Mouse (Mus musculus) embryonic facial prominence, embryonic 10.5 days (tissue): ENCODE results near the gene Gm45521. TPM values are rescaled to one million over a fixed set of nuclear protein-coding genes. Genes with fewer than 3 reads are reported as not detected.
A peak's percentile ranks its signal among the peaks of the same experiment; 100 is the strongest.

Source experiments
- DNase-seq: peaks from one replicate; pipeline ENCODE4 v3.0.0-alpha.2; 2017; ENCODE audit warnings: low spot score
- H3K27ac ChIP-seq: fragments of 300-500 bp; sonication (generic); replicated peaks from 2 replicates; pipeline ENCODE4 v1.5.1; 2016; ENCODE audit warnings: mild to moderate bottlenecking
- H3K27me3 ChIP-seq: fragments of 300-500 bp; sonication (generic); replicated peaks from 2 replicates; pipeline ENCODE4 v1.6.1; 2016; ENCODE audit warnings: low read depth, mild to moderate bottlenecking; ENCODE audit not compliant: poor library complexity, severe bottlenecking
- H3K36me3 ChIP-seq: fragments of 300-500 bp; sonication (generic); replicated peaks from 2 replicates; pipeline ENCODE4 v1.6.1; 2016; ENCODE audit warnings: mild to moderate bottlenecking, moderate library complexity
- H3K4me1 ChIP-seq: fragments of 300-500 bp; sonication (generic); 2 replicates; pipeline ENCODE4 v1.6.1; 2016
- H3K4me3 ChIP-seq: fragments of 300-500 bp; sonication (generic); 2 replicates; pipeline ENCODE4 v1.5.1; 2016; ENCODE audit warnings: mild to moderate bottlenecking, moderate library complexity
- H3K9me3 ChIP-seq: fragments of 300-500 bp; sonication (generic); 2 replicates; pipeline ENCODE4 v1.6.1; 2016; ENCODE audit warnings: mild to moderate bottlenecking
- WGBS: fragments of 180-500 bp; shearing (Covaris S2); methylation state at CpG from one replicate; pipeline ENCODE4 v1.1.7; 2016; 5-methylcytosine and 5-hydroxymethylcytosine counted together
- polyA plus RNA-seq: library from polyadenylated mRNA; unstranded; fragments of >200 nt; fragmentation: Nextera tagmentation; extraction: Ambion mirVana; gene quantifications from 2 replicates; pipeline ENCODE4 v1.2.1, GENCODE M21; 2016

Gene Gm45521
- polyA plus RNA-seq, 1 experiment from 2014 or later: not detected

DNA sequence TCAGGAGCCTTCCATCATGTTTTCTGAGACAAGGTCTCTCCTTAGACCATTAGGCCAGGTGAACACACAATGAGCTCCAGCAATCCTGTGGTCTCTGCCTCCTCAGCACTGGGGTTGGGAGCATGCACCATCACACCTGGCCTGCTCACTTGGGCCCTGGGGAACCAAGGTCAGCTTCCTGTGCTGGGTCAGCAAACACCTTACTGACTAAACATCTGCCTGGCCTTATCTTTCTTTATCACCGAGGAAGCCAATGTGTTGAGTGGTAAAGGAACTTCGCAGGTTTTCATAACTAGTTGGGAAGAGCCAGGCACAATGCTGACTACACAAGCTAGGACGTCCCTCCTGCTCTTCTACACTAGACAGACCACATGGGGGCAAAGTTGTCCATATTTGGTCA is 32.9 kb downstream of the Gm45521 start:
- Histone ChIP-seq H3K4me1 (0 out of 2 replicates have a peak, but pooled peaks cover 4% of the 10 kb centered on the region), H3K27me3 (no peaks in the 10 kb centered on the region), H3K9me3 (no peaks in the 10 kb centered on the region), H3K4me3 (no peak overlapping the region), H3K36me3 (no peaks in the 10 kb centered on the region), H3K27ac (no peak overlapping the region)
- no peak for DNase-seq
- 84% methylated on average over 3 of the region's 3 CpGs for WGBS

DNA sequence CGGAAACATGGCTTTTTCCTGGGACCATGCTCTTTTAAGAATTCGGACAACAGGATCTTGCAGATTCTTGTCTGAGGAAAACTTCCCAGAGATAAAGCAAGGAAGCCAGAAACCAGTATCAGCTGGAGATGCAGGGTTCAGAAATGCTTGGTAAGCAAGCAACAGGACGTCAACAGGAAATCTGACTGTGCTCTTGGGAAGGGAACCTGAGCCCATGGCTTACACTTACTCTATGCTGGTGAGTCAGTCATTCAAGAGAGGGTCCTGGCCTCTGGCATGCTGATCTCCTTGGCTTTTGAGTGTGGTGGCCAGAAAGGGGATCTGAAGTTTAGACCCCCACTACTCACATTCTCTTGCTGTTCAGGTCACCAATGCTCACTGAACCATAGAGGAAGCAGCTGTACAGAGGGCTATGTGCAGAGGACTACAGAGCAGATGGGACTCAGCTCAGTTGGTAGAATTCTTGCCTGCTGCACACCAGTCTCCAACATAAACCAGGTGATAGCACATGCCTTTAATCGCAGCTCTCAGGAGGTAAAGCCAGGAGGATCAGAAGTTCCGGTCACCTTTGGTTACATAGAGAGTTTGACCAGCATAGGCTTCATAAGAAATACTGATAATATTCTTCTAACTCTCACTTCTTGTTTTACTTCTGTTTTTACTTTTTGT is 34.2 kb downstream of the Gm45521 start:
- Histone ChIP-seq H3K27ac (no peak overlapping the region), H3K27me3 (no peaks in the 10 kb centered on the region), H3K36me3 (no peaks in the 10 kb centered on the region), H3K4me3 (no peak overlapping the region), H3K4me1 (0 out of 2 replicates have a peak, but pooled peaks cover 4% of the 10 kb centered on the region), H3K9me3 (no peaks in the 10 kb centered on the region)
- 77% methylated on average over 5 of the region's 5 CpGs for WGBS
- no peak for DNase-seq

DNA sequence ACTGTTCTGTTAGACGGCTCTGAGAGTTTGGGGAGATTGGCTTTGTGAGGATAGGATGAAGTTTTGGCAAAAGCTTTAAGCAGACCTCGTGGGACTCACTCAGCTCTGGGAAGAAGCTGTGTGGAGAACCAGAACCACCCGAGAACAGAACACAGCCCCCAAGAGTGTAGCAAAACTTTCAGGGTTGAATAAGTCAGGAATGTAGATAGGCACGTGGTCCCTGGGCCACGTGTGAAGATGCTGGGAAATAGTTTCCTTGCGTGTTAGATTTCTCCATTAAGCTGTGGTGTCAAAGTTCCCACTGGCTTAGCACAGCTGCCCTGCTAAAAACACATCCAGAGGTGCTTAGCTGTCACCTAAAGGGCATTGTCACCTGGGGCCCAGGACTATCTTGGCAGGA is 35.1 kb downstream of the Gm45521 start:
- H3K27me3 ChIP-seq: no peaks in the 10 kb centered on the region
- no peak overlapping the region for H3K4me3 ChIP-seq
- 0 out of 2 replicates have a peak, but pooled peaks cover 4% of the 10 kb centered on the region for H3K4me1 ChIP-seq
- H3K9me3 ChIP-seq: no peaks in the 10 kb centered on the region
- H3K27ac ChIP-seq: no peak overlapping the region
- no peaks in the 10 kb centered on the region for H3K36me3 ChIP-seq
- WGBS: 80% methylated on average over 6 of the region's 6 CpGs
- DNase-seq: no peak

DNA sequence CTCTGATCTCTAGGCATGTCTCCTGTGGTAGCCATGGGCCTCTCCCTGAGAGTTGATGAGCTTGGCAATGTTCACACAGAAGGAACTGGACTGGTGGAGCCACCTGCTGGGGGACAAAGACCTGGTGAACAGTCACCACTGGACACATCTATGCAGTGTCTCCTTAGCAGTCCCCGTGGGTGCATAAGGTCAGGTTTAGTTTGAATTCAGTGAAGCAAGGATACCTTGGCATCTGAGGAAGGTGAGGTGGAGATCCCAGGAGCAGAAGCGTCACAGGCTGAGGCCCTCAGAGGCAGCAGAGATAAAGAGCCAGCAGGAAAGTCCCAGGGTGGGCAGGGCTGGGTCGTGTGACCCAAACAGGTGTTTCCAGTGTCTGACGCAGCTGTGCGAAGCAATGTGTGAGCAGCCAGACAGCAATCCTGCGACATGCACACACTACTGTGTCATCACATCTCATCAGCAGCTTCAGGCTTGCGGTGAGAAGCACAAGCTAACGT is 37.2 kb downstream of the Gm45521 start, which contains the start of gene Dnase1l3:
Gene Dnase1l3, minus strand, starts transcription at position 303 of the 497 bp plus-strand sequence.
- peaks cover 10% of the 10 kb centered on the region for H3K27me3 ChIP-seq
- no peak within 1 kb of the TSS for H3K27ac ChIP-seq
- WGBS: 78% methylated on average over 8 of the region's 8 CpGs
- 0 out of 2 replicates have a peak, but pooled peaks cover 4% of the 10 kb centered on the region for H3K4me1 ChIP-seq
- H3K4me3 ChIP-seq: no peak within 1 kb of the TSS
- H3K9me3 ChIP-seq: no peaks in the 10 kb centered on the region
- DNase-seq: no peak
- no peaks in the 10 kb centered on the region for H3K36me3 ChIP-seq

DNA sequence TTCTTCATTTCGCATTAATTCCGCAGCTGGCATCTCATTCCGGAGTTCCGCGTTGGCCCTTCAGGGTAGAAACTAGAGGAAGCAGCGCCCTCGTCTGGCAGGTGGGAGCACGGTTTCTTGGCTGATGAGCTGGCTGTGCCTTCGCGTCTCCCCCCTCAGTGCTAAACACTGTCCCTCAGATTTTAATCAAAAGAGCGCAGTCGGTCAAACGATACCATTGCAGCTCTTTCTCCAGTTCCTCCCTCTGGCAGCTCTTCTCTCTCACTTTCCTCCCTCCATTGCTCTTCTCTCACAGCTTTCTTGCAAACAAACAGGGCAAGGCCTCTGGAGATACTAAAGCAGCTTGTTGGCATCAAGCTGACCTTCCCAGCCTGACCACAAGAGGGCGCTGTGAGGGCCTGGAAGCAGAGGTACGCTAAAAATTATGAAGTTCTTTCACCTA is 40.2 kb downstream of the Gm45521 start:
- Histone ChIP-seq H3K27ac (peak overlapping the region; percentile 67; the same call in 1 of the 2 replicates), H3K36me3 (no peaks in the 10 kb centered on the region), H3K4me1 (peaks cover 11% of the 10 kb centered on the region), H3K27me3 (peaks cover 40% of the 10 kb centered on the region), H3K4me3 (peak overlapping the region; percentile 48), H3K9me3 (no peaks in the 10 kb centered on the region)
- 2% methylated on average over 15 of the region's 15 CpGs for WGBS
- DNase-seq: peak; percentile 88

DNA sequence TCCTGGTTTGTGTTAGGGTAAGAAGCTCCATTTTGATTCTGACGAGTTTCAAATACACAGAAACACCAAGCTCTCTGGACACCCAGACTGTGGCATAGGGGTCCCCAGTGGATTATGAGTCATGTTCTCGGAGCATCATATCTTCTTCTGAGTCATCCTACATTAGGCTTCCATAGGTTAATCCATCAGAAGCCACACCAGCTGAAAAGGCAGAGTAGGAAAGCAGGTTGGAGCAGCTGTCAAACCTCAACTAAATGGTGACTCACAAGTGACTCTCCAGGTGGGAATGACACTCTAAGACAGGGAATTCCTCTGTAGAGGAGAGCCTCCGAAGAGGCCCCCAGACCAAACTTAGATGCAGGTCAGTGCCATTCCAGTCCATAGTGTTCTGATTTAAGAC is 41.9 kb downstream of the Gm45521 start:
- H3K4me1 ChIP-seq: peaks cover 22% of the 10 kb centered on the region
- H3K27me3 ChIP-seq: peaks cover 49% of the 10 kb centered on the region
- H3K27ac ChIP-seq: no peak overlapping the region
- DNase-seq: no peak
- no peaks in the 10 kb centered on the region for H3K9me3 ChIP-seq
- no peak overlapping the region for H3K4me3 ChIP-seq
- no peaks in the 10 kb centered on the region for H3K36me3 ChIP-seq
- 80% methylated on average over 3 of the region's 3 CpGs for WGBS

DNA sequence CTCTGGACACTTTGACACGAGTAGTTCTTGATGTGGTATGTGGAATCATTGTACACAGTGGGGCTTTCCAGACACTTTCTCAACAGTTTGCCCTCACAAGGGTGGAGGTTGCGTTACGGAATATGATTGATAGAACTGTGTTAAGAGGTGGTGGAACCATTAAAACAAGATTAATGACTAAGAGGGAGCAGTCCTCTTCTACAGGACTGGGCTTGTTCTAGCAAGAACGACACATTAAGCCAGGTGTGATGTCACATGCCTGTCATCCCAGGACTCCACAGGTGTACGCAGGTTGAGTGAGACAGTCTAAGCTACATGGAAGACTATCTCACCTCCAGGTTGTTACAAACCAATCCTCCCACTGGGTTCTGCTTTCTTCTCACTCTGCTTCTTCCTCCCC is 42.3 kb downstream of the Gm45521 start:
- no peaks in the 10 kb centered on the region for H3K36me3 ChIP-seq
- peaks cover 53% of the 10 kb centered on the region for H3K27me3 ChIP-seq
- no peak overlapping the region for H3K27ac ChIP-seq
- DNase-seq: no peak
- H3K4me1 ChIP-seq: peaks cover 26% of the 10 kb centered on the region
- H3K9me3 ChIP-seq: no peaks in the 10 kb centered on the region
- H3K4me3 ChIP-seq: no peak overlapping the region
- 82% methylated on average over 5 of the region's 5 CpGs for WGBS

DNA sequence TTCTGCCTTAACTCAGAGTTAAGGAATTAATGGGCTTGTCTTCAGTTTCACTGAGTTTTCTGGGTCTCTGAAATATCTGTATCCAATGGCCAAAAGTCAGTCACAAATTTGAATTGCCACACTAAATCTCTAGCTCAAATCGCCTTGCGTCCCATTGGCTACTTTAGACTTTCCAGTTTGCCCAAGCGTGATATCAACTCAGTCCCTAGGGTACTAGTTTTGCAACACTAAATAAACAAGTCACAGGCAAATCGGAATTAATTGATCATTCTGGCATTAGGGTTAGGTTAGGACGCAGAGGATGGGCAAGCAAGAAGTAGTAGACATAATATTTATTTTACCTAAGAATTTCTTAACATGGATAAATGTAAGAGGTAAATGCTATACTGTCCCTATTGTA is 43.2 kb downstream of the Gm45521 start:
- no peak overlapping the region for H3K27ac ChIP-seq
- no peaks in the 10 kb centered on the region for H3K36me3 ChIP-seq
- WGBS: 86% methylated on average over 5 of the region's 5 CpGs
- H3K27me3 ChIP-seq: peaks cover 55% of the 10 kb centered on the region
- H3K4me3 ChIP-seq: no peak overlapping the region
- DNase-seq: no peak
- peaks cover 28% of the 10 kb centered on the region for H3K4me1 ChIP-seq
- no peaks in the 10 kb centered on the region for H3K9me3 ChIP-seq

DNA sequence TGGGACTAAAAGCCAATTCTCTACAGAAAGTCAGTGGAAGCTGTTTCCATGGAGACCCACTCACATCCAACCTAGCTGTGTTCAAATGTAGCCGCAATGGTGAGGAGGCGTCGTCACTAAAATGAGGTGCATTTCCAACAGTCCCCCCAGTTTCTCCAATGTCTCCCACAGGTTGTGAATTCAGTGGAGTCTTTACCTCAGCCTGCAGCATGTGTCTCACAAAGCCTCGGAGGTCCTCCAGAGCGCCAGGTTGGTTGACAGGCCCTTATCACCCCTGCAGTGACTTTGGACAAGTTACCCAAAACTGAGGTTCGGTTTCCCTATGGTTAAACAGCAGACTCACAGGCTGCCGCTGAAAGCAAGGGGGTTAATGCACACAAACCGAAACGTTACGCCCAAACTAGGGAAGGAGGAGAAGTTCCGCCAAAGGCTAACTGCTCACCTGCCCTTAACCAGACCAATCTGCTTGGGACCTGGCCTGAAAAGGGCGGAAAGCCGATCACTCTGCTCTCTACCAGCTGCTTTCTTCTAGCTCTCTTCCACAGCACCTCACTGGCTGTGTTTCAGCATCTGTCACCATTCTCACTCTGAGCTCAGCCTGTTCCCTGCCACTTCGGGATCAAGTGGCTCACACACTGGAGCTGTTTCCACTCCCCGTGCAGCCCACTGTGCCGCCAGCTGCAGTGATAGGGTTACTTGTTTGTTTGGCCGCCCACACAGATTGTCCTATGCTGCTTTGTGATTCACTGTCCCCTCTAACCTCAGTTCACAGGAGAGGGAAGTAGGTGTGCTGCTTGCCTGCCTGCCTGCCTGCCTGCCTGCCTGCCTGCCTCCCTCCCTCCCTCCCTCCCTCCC is 44.0 kb downstream of the Gm45521 start:
- Histone ChIP-seq H3K4me3 (0 out of 2 replicates have a peak overlapping the region, but pooled peaks have one; percentile 16), H3K27ac (no peak overlapping the region), H3K4me1 (peaks cover 28% of the 10 kb centered on the region), H3K36me3 (no peaks in the 10 kb centered on the region), H3K27me3 (peaks cover 55% of the 10 kb centered on the region), H3K9me3 (no peaks in the 10 kb centered on the region)
- peak; percentile 21 for DNase-seq
- 22% methylated on average over 17 of the region's 17 CpGs for WGBS

DNA sequence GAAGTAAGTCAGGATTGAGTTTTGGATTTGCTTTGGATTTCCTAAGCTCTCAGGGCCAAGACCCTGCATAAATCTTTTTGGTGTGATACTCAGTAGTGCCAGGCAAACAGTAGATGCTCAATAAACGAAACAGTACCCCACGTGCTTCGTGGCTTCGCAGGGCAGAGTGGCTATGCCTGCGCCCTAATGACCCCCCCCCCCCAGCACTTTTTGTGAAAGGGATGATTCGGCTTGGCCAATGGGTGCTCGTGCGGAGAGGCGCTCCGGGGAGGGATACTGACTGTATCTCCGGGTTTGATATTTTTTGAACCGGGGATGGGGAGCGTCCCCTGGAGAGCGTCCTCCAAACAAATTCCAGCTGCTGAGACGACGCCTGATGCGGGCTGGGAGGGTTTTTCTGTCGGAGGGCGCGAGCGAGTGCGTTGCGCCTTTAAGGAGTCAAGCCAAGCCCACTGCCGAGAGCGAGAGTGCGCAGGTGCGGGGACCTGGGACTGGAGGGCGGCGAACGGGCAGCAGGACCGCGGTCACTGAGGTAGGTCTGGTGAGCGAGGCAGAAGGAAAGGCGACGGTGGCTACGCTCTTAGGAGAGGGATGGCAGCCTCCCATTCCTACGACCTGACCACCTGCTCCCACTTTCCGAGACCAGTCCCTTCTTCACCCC is 45.5 kb downstream of the Gm45521 start, which contains the start of gene Abhd6:
Gene Abhd6, plus strand, starts transcription at position 471 of the 661 bp plus-strand sequence.
- Histone ChIP-seq H3K9me3 (no peaks in the 10 kb centered on the region), H3K27me3 (peaks cover 55% of the 10 kb centered on the region), H3K27ac (peak within 1 kb of the TSS; percentile 78), H3K36me3 (no peaks in the 10 kb centered on the region), H3K4me3 (peak within 1 kb of the TSS; percentile 71), H3K4me1 (peaks cover 31% of the 10 kb centered on the region)
- WGBS: 2% methylated on average over 38 of the region's 38 CpGs
- peak; percentile 93 for DNase-seq

DNA sequence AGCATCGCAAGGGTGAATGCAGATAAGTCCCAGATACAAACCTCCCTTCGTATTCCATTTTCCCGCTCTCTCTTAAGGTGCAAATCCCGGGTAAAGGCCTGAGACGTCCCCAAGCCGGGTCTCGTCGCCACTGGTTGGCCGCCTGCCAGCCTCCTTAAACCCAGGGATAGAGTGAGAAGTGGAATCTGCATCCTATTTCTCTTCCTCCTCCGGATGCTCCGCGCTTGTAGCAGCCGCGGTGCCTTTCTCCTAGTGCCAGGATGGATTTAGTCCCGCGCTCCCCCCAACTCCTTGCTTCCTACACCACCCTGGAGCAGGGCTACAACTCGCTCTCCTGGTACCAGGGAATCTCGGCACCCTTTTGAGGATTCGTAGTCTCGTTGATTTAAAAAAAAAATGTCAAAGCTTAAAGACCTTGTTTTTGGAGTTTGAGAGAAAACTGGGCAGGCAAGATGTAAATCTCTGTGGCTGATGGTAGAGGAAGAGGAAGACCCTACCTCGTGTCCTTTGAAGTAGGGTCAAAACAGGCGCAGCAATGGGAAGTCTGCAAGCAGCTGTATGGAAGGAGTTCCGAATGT is 46.1 kb downstream of the Gm45521 start:
- peaks cover 55% of the 10 kb centered on the region for H3K27me3 ChIP-seq
- peak overlapping the region; percentile 78 for H3K27ac ChIP-seq
- 1% methylated on average over 23 of the region's 23 CpGs for WGBS

More for the DNA sequence above, 46.1 kb downstream of the Gm45521 start:
- DNase-seq: peak; percentile 65
- H3K36me3 ChIP-seq: no peaks in the 10 kb centered on the region
- peaks cover 31% of the 10 kb centered on the region for H3K4me1 ChIP-seq
- H3K9me3 ChIP-seq: no peaks in the 10 kb centered on the region
- H3K4me3 ChIP-seq: peak overlapping the region; percentile 71
